11 mouse cellular contexts compared by ENCODE assay signal in the genomic region with DNA sequence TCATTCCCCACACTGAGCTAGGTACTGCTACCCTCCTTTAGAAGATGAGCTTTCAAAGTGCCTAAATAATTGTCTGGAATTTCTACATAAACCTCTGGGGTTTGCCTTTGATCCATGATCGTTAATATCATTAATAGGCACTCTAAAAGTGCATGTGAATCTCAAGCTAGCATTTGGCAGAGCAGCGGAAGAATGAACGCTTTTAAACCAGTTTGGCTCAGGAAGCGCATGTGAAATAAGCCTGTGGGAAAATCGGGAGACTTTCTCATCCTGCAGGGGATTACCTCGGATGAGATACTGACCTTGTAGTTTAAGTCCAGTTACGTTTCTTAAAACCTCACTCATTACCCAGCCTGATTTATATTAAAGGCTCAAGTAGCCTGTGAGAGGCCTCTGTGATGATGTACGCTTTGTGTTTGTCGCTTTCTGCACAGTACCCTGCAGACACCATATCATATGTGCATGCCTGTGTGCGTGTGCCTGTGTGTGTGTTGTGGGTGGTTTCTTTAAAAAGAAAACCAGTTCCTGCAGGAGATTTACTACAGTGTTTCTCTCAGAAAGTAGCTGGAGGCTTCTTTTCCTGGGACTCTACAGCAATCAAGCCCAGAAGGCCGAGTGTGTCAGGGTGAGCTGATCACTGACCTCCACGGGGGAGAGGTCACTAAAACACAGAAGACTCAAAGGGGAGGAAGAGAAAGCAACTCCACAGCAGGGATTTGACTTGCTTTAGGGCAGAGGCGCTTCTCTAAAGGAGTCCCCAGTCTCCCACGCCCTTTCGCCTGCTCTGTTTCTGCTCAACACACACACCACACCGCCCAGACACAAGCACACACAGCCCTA. TPM values are rescaled to one million over a fixed set of nuclear protein-coding genes. Genes with fewer than 3 reads are reported as not detected.
DNase-seq lines count a peak whose midpoint lies in the region; ATAC-seq lines count a peak whose summit lies in the region.
"Had no signal": no experiment of that assay in that cellular context is flagged by ENCODE, and none has a peak within 500 bp of the region (broad histone marks: within the 10 kb centered on the region; RNA-seq: fewer than 3 reads in every experiment).

No protein-coding gene starts in this region.

- peak; percentile 71 for DNase-seq in hindbrain, embryonic 10.5 days (ENCODE audit: low spot score)
- DNase-seq in adipocyte (ENCODE audit: low spot score) (peak; percentile 69), liver (no peak)
- DNase-seq in limb, embryonic 11.5 days (ENCODE audit: low spot score), result peak; percentile 30
- DNase-seq in ovary, postnatal 14 days (ENCODE audit: low spot score), result no peak
- DNase-seq: adrenal gland, adult 2 months; cerebellum, adult 9-11 months had no signal

- WGBS in hindbrain, embryonic 10.5 days, result 25% methylated on average over 16 of the region's 16 CpGs
- WGBS in hindbrain, embryonic 16.5 days, result 29% methylated on average over 16 of the region's 16 CpGs
- WGBS in embryonic facial prominence, embryonic 12.5 days, result 21% methylated on average over 16 of the region's 16 CpGs
- 35% methylated on average over 16 of the region's 16 CpGs for WGBS in limb, embryonic 11.5 days

- peaks cover 57% of the 10 kb centered on the region for H3K4me1 ChIP-seq in hindbrain, embryonic 10.5 days (replicated peaks)
- H3K4me1 ChIP-seq in hindbrain, embryonic 16.5 days (ENCODE audit: control insufficient read depth, insufficient read depth, low read depth, low read length), result peaks cover 2% of the 10 kb centered on the region; the same call in 1 of the 2 replicates
- peaks cover 8% of the 10 kb centered on the region for H3K4me1 ChIP-seq in embryonic facial prominence, embryonic 12.5 days
- H3K4me1 ChIP-seq in limb, embryonic 11.5 days (ENCODE audit: control insufficient read depth, insufficient read depth, low read length), result peaks cover 8% of the 10 kb centered on the region; the same call in 1 of the 2 replicates

- H3K4me2 ChIP-seq in hindbrain, embryonic 16.5 days (ENCODE audit: low read length), result no peak overlapping the region
- no peak overlapping the region for H3K4me2 ChIP-seq in embryonic facial prominence, embryonic 12.5 days (replicated peaks)
- H3K4me2 ChIP-seq in limb, embryonic 11.5 days (ENCODE audit: low read depth, severe bottlenecking), result no peak overlapping the region

- no peaks in the 10 kb centered on the region for H3K9me3 ChIP-seq in hindbrain, embryonic 10.5 days
- no peaks in the 10 kb centered on the region for H3K9me3 ChIP-seq in hindbrain, embryonic 16.5 days (ENCODE audit: control insufficient read depth, low read length)
- H3K9me3 ChIP-seq in embryonic facial prominence, embryonic 12.5 days, result no peaks in the 10 kb centered on the region
- no peaks in the 10 kb centered on the region for H3K9me3 ChIP-seq in limb, embryonic 11.5 days (ENCODE audit: control insufficient read depth, low read length)

- peak overlapping the region; percentile 83 for H3K27ac ChIP-seq in hindbrain, embryonic 10.5 days
- H3K27ac ChIP-seq in hindbrain, embryonic 16.5 days (ENCODE audit: low read depth, low read length), result no peak overlapping the region
- H3K27ac ChIP-seq in embryonic facial prominence, embryonic 12.5 days, result no peak overlapping the region
- no peak overlapping the region for H3K27ac ChIP-seq in limb, embryonic 11.5 days (replicated peaks; ENCODE audit: low read depth, low read length)
- H3K27ac ChIP-seq: macrophage had no signal

- no peak overlapping the region for H3K9ac ChIP-seq in hindbrain, embryonic 16.5 days (ENCODE audit: low read depth, low read length)
- no peak overlapping the region for H3K9ac ChIP-seq in embryonic facial prominence, embryonic 12.5 days
- no peak overlapping the region for H3K9ac ChIP-seq in limb, embryonic 11.5 days (ENCODE audit: low read length)

- no peak for ATAC-seq in hindbrain, embryonic 16.5 days
- ATAC-seq in embryonic facial prominence, embryonic 12.5 days (ENCODE audit: insufficient number of reproducible peaks, insufficient read depth, low FRiP score, low TSS enrichment), result 0 out of 2 replicates have a peak, but pooled peaks have one; percentile 64
- ATAC-seq in limb, embryonic 11.5 days (ENCODE audit: insufficient number of reproducible peaks, low FRiP score, low TSS enrichment, low read depth), result no peak
- ATAC-seq in inflammation-experienced regulatory T-cells, adult 6 months, result no peak

- H3K36me3 ChIP-seq in hindbrain, embryonic 10.5 days, result peaks cover 5% of the 10 kb centered on the region
- no peaks in the 10 kb centered on the region for H3K36me3 ChIP-seq in hindbrain, embryonic 16.5 days (ENCODE audit: control insufficient read depth, insufficient read depth, low read length)
- H3K36me3 ChIP-seq in embryonic facial prominence, embryonic 12.5 days, result no peaks in the 10 kb centered on the region
- H3K36me3 ChIP-seq in limb, embryonic 11.5 days (ENCODE audit: control insufficient read depth, insufficient read depth, low read length), result no peaks in the 10 kb centered on the region

- H3K4me3 ChIP-seq in hindbrain, embryonic 10.5 days, result no peak overlapping the region
- no peak overlapping the region for H3K4me3 ChIP-seq in hindbrain, embryonic 16.5 days (ENCODE audit: low read length)
- H3K4me3 ChIP-seq in embryonic facial prominence, embryonic 12.5 days, result no peak overlapping the region
- no peak overlapping the region for H3K4me3 ChIP-seq in limb, embryonic 11.5 days (ENCODE audit: low read depth, low read length)

- H3K27me3 ChIP-seq in hindbrain, embryonic 10.5 days (ENCODE audit: insufficient read depth, poor library complexity, severe bottlenecking), result no peaks in the 10 kb centered on the region
- H3K27me3 ChIP-seq in hindbrain, embryonic 16.5 days (replicated peaks; ENCODE audit: control insufficient read depth, insufficient read depth, low read length), result no peaks in the 10 kb centered on the region
- H3K27me3 ChIP-seq in embryonic facial prominence, embryonic 12.5 days, result no peaks in the 10 kb centered on the region
- H3K27me3 ChIP-seq in limb, embryonic 11.5 days (ENCODE audit: control insufficient read depth, insufficient read depth, low read length), result no peaks in the 10 kb centered on the region

RNA-seq across cellular contexts. Expression of gene Jag1, which starts 42.8 kb away (rescaled TPM):
- polyA plus RNA-seq in hindbrain, embryonic 10.5 days (2016; fragmentation: Nextera tagmentation; extraction: Ambion mirVana), result 21.2 and 30.5 TPM in 2 replicates
- 5.1 and 9.2 TPM in 2 replicates for polyA plus RNA-seq in hindbrain, embryonic 16.5 days (2015; fragmentation: Nextera tagmentation; extraction: Ambion mirVana)
- polyA plus RNA-seq in embryonic facial prominence, embryonic 12.5 days (2016; fragmentation: Nextera tagmentation; extraction: Ambion mirVana), result 30.3 and 31.9 TPM in 2 replicates
- 23.3 and 24.8 TPM in 2 replicates for polyA plus RNA-seq in limb, embryonic 11.5 days (2014; fragmentation: Nextera tagmentation; extraction: Ambion mirVana)
- under 1 TPM; 0.13 to 0.86 (median 0.77) TPM for polyA plus RNA-seq in inflammation-experienced regulatory T-cells, adult 6 months (2017; shearing (Covaris generic))

Comparison
In these comparisons a context has a peak if more than half of its experiments do, and no peak if none do; other contexts are left out.
1. DNase-seq: peak in hindbrain, embryonic 10.5 days (single experiment), adipocyte (single experiment) and limb, embryonic 11.5 days (single experiment); none in liver (single experiment) and ovary, postnatal 14 days (single experiment).